Mouse (Mus musculus) heart, adult 9 months (tissue): ENCODE data around the gene Macc1.

Source experiments
- DNase-seq, 2 experiments: peaks; one replicate each; pipeline ENCODE4 v3.0.0; 2022; ENCODE audit warnings: low spot score in 2 of 2

The Macc1 gene

GRCm38 (mm10) chr12:119386650-119387049 lies 72.6 kb downstream of the Macc1 start:
- no peak for DNase-seq

- no peak for DNase-seq
Measured at GRCm38 (mm10) chr12:119387925-119388324, 73.9 kb downstream of the Macc1 start.

GRCm38 (mm10) chr12:119390192-119390684 lies 76.2 kb downstream of the Macc1 start:
- DNase-seq: no peak

- no peak for DNase-seq
Measured at GRCm38 (mm10) chr12:119398046-119398659, 84.1 kb downstream of the Macc1 start.

GRCm38 (mm10) chr12:119402273-119402672 lies 88.2 kb downstream of the Macc1 start:
- no peak for DNase-seq

GRCm38 (mm10) chr12:119402796-119403195 lies 88.7 kb downstream of the Macc1 start:
- no peak for DNase-seq

- no peak for DNase-seq
Measured at GRCm38 (mm10) chr12:119404810-119405209, 90.7 kb downstream of the Macc1 start.

- no peak for DNase-seq
Measured at GRCm38 (mm10) chr12:119410522-119410921, 96.5 kb downstream of the Macc1 start.

GRCm38 (mm10) chr12:119410956-119411355 lies 96.9 kb downstream of the Macc1 start:
- no peak for DNase-seq

GRCm38 (mm10) chr12:119411982-119412381 lies 97.9 kb downstream of the Macc1 start:
- DNase-seq: no peak

- DNase-seq: no peak
Measured at GRCm38 (mm10) chr12:119415900-119416299, 101.8 kb downstream of the Macc1 start.

- DNase-seq: no peak
Measured at GRCm38 (mm10) chr12:119425749-119426148, 111.7 kb downstream of the Macc1 start.

GRCm38 (mm10) chr12:119426182-119426886 lies 112.3 kb downstream of the Macc1 start:
- DNase-seq: no peak

- peak in 1 of 2 experiments; percentile 7 for DNase-seq
Measured at GRCm38 (mm10) chr12:119426887-119427204, 112.8 kb downstream of the Macc1 start.

GRCm38 (mm10) chr12:119440720-119441119 lies 126.7 kb downstream of the Macc1 start:
- no peak for DNase-seq

- DNase-seq: no peak
Measured at GRCm38 (mm10) chr12:119450116-119450515, 136.0 kb downstream of the Macc1 start.

- no peak for DNase-seq
Measured at GRCm38 (mm10) chr12:119451232-119451631, 137.2 kb downstream of the Macc1 start.

- no peak for DNase-seq
Measured at GRCm38 (mm10) chr12:119454076-119454475, 140.0 kb downstream of the Macc1 start.

- no peak for DNase-seq
Measured at GRCm38 (mm10) chr12:119464040-119464939, 150.2 kb downstream of the Macc1 start.

GRCm38 (mm10) chr12:119464940-119465245 lies 150.8 kb downstream of the Macc1 start:
- DNase-seq: no peak

GRCm38 (mm10) chr12:119467656-119468055 lies 153.6 kb downstream of the Macc1 start:
- DNase-seq: no peak

GRCm38 (mm10) chr12:119470260-119470659 lies 156.2 kb downstream of the Macc1 start:
- no peak for DNase-seq

GRCm38 (mm10) chr12:119483296-119483695 lies 169.2 kb downstream of the Macc1 start:
- DNase-seq: no peak
